Mouse (Mus musculus) MN1 (cell line): Measurements from ENCODE around the gene Artn.

Experiments used
- DNase-seq: peaks from one replicate; pipeline ENCODE4 v3.0.0-alpha.2; 2016; ENCODE audit warnings: low spot score

Gene Artn

DNA sequence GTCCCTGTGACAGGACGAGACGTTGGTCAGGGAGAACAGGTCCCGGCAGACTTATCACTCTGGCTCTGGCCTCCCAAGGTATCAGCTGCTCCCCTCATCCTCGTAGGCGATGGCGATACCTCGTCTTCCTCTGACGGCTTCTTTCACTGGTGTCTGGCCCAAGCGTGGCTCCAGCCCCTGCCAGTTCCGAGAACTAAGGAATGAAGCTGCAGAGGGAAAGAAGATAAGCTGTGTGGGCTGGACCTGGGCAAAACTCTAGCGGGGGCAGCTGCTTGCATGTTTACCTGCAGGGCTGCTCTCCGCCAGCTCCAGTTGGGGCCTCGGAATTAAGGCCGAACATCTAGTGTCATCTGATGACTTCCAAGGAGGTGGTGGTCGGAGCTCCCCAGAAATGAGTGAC, 40.1 kb downstream of the Artn start:
- no peak for DNase-seq

DNA sequence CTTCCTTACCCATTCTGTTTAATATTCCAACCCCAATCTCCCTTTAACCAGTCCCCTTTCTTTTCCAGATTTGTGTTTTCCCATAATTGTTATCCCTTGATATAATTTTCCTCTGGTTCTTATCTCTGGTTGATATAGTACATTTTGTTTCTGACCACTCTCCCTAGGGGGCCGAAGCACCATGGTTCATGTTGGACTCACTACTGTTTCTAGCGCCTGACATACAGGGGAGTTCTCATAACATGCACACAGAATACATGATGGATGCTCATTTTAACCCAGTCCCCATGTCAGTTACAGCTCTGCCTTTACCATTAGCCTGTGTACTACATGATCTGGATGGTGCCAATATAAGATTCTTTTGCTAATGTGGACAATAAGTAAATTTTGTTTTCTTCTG, 41.6 kb downstream of the Artn start:
- DNase-seq, result no peak

DNA sequence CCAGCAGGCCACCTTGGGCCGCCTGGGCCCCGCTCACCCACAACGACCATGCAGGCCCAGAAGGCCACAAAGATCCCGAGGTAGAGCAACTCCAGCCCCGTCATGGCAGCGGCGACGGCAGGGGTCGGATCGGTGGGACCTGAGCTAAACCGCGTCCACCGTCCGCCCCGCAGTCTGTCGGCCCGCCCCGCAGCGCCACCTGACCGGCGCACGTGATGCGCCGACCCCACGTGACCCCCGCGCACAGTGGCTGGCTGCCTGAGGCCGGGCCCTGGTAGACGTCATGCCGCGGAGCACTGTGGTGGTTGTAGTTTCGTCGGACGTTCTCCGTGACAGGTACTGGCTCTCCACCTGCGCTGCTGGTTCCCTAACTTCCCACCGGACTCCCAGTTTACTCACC, 42.4 kb downstream of the Artn start, which contains the start of gene Atp6v0b:
Gene Atp6v0b, minus strand, starts transcription at position 201 of the 400 bp plus-strand sequence.
- DNase-seq, result peak; percentile 83

DNA sequence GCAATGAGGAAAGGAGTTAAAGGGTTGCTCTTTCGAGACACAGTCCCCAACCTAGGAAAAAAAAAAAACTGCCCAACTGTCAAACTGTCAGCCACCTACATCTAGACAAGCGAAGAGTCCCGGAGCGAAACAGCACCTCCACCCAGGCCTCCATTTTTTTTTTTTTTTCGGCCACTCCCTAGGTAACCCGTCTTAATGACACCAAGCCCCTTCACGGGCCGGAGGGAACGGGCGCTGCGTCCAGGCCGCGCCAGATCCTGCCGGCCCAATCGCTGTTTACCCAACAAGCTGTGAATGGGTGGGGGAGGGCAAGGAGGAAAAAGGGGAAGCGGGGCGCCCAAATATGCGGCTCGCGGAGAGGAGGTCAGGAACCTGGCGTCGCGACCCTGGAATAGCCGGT, 42.9 kb downstream of the Artn start:
- peak; percentile 27 for DNase-seq

DNA sequence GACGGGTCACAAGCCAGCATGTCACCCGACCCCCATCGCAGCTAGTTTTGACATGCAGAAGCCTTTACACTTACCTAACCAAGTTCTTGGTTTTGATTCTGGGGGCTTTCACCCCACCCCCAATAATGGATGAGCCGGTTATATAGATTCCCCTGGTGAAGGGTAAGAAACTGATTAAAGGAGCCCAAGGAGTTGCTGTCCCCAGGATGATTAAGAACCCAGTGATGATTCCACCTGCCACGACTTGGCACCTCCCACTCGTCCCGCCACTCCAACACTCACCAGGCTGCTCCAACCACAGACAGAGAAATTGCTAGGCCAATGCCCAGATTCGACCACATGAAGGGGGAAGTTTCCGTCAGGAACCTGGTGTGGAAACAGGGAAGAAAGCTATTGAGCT, 43.6 kb downstream of the Artn start:
- DNase-seq, result no peak

DNA sequence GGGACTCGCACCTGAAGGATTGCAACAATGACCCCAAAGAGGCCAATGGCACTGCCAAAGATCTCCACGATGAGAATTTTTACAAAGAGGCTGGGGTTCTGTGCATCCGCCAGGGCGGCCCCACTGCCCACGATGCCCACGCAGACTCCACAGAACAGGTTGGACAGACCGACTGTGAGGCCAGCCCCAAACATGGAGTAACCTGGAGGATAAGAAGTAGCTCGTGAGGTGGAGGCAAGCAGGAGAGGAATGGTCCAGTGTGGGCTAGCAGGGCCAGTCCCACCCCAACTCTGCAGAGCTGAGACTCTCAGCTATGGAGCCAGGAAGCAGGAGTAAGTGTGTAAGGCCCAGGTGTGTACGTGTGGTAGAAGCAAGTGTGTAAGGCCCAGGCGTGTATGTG, 44.5 kb downstream of the Artn start:
- DNase-seq, result no peak

DNA sequence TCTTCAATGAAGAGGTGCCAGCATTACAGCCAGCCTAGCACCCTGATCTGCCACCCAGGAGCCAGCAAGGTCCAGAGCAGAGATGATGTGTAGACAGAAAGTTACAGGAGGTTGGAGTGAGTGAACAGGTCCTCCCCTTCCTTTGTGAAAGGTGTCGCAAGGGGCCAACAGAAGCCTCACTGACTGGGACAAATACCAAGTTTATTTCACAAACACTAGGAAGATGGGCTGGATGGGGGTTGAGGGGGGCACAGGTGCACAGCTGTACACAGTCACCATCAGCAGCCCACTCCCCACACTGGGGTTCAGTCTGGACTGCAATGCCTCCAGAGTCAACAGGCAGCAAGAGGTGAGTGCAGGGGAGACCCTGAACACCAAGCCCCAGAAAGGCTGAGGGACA, 45.4 kb downstream of the Artn start:
- no peak for DNase-seq

DNA sequence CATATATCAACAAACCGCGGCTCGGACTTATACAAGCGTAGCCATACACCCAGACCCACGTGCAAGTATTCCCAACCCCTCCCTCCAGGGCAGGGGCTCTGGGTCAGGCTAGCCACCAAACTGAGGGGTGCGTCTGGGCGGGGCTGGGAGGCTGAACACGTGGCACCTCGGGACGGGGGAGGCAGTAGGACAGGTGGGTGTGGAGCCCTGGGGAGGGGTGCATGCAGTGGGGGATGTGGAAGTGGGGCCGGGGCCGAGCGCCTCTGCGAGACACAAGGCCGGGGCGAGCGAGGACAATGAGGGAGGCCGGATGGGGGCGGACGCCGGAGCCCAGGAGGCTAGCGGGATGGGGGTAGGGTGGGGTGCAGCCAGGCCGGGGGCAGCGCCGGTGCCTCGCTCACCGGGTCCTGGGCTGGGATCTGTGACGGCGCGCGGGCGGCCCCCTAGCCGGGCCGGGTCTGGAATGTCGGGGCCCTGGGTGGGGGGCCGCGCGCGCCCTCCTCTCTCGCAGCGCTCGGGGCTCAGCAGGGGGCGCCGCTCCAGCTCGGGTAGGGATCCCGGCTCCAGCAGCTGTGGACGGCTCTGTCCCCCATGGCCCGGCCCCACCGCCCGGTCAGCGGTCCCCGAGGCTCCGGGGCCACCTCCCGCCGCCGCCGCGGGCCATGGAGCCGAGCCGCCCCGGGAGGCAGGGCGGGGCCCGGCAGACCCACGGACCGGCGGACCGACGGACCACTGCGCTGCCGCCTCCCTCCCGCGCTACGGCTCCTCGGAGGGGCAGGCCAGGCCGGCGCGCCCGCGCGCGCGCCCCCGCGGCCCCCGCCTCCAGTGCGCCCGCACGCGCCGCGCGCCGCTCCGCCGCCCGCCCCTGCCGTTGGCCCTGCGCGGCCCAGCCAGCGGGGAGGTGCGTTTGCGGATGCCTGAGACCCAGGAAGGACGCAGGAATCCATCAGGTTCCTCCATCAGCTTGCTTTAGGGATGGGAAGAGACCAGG, 46.6 kb downstream of the Artn start, which contains the start of gene B4galt2:
Gene B4galt2, minus strand, starts transcription at position 787 of the 991 bp plus-strand sequence.
- DNase-seq, result no peak

DNA sequence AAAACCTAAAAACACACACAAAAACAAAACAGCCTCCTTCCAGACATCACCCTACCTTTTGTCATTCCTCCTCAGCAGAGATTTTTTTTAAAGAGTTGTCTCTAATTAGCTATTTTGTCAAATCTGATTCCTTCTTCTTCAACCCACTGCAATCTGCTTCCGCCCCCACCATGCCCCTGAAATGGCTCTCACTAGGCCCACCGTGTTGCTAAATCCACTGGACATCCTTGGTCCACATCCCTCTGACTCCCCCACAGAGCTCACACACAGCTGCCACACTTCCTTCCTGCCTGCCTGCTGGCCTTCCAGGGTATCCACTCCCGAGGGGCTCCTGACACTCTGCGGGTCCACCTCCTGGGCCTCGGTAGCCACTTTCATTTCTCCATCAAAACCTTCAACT, 50.9 kb downstream of the Artn start:
- DNase-seq, result no peak

DNA sequence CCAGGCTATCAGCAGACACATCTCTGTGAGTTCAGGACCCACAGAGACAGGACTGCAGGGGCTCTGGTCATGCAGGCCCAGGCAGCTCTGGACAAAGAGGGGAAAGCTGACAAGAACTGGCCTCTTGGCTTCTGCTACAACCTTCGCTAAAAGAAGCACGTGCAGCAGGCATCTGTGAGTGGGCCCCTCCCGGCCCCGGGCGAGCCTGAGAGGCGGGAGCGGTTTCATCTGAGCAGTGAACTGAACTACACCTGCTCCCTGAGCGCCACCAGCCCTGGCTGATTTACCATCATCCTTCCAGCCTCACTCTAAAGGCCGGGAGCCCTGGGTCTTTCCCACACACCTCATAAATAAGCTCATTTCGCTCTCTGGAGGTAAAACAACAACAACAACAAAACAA, 51.3 kb downstream of the Artn start:
- DNase-seq, result no peak
